Mouse (Mus musculus) olfactory bulb, adult 2 months (tissue): ENCODE measurements around the gene Gimap4.

ENCODE experiments used
- CTCF ChIP-seq: fragments of 200-500 bp; IDR thresholded peaks from 2 replicates; pipeline ENCODE4 v1.5.1; 2012; ENCODE audit warnings: low read depth, mild to moderate bottlenecking, low read length, moderate library complexity; ENCODE audit not compliant: insufficient read depth
- POLR2A ChIP-seq: fragments of 200-500 bp; IDR thresholded peaks from 2 replicates; pipeline ENCODE4 v1.6.1; 2012; ENCODE audit warnings: mild to moderate bottlenecking, low read depth, low read length, moderate library complexity; ENCODE audit not compliant: insufficient read depth

GRCm38 (mm10) chr6:48696830-48697554, 12.6 kb downstream of the Gimap4 start:
- TF ChIP-seq CTCF (no peak), POLR2A (no peak)
